Mouse (Mus musculus): ENCODE results near the gene Trpc6.

The Trpc6 gene

GRCm38 (mm10) chr9:8544041-8544794, at the start of gene Trpc6:
Gene Trpc6 (plus strand): TSS chr9:8544142.
- no peak for DNase-seq (ENCODE audit: low read depth)

- DNase-seq (ENCODE audit: low read depth) = no peak
These were observed 23.0 kb upstream of the Trpc6 start for GRCm38 (mm10) chr9:8520911-8521310.

GRCm38 (mm10) chr9:8533670-8534069, 10.3 kb upstream of the Trpc6 start:
- DNase-seq (ENCODE audit: low read depth) = no peak

GRCm38 (mm10) chr9:8545236-8545635, 1.3 kb downstream of the Trpc6 start:
- no peak for DNase-seq (ENCODE audit: low read depth)

GRCm38 (mm10) chr9:8558574-8558973, 14.6 kb downstream of the Trpc6 start:
- DNase-seq (ENCODE audit: low read depth) = no peak

- DNase-seq (ENCODE audit: low read depth) = no peak
These were observed 48.7 kb downstream of the Trpc6 start for GRCm38 (mm10) chr9:8592618-8593017.

GRCm38 (mm10) chr9:8597089-8597488, 53.1 kb downstream of the Trpc6 start:
- DNase-seq (ENCODE audit: low read depth) = no peak

GRCm38 (mm10) chr9:8606816-8607491, 63.0 kb downstream of the Trpc6 start:
- DNase-seq (ENCODE audit: low read depth) = no peak

- DNase-seq (ENCODE audit: low read depth) = no peak
These were observed 90.4 kb downstream of the Trpc6 start for GRCm38 (mm10) chr9:8634344-8634743.

- no peak for DNase-seq (ENCODE audit: low read depth)
These were observed 99.5 kb downstream of the Trpc6 start for GRCm38 (mm10) chr9:8643453-8643852.

- no peak for DNase-seq (ENCODE audit: low read depth)
These were observed 111.4 kb downstream of the Trpc6 start for GRCm38 (mm10) chr9:8655347-8655746.

GRCm38 (mm10) chr9:8672944-8673343, 129.0 kb downstream of the Trpc6 start:
- no peak for DNase-seq (ENCODE audit: low read depth)

- DNase-seq (ENCODE audit: low read depth) = no peak
These were observed 132.7 kb downstream of the Trpc6 start for GRCm38 (mm10) chr9:8676607-8677006.

- DNase-seq (ENCODE audit: low read depth) = no peak
These were observed 149.2 kb downstream of the Trpc6 start for GRCm38 (mm10) chr9:8693177-8693576.

- DNase-seq (ENCODE audit: low read depth) = peak; percentile 32
These were observed 156.7 kb downstream of the Trpc6 start for GRCm38 (mm10) chr9:8700669-8701068.

- DNase-seq (ENCODE audit: low read depth) = no peak
These were observed 159.6 kb downstream of the Trpc6 start for GRCm38 (mm10) chr9:8703516-8703915.

- DNase-seq (ENCODE audit: low read depth) = no peak
These were observed 160.0 kb downstream of the Trpc6 start for GRCm38 (mm10) chr9:8703956-8704355.

GRCm38 (mm10) chr9:8710052-8710739, 166.3 kb downstream of the Trpc6 start:
- no peak for DNase-seq (ENCODE audit: low read depth)

GRCm38 (mm10) chr9:8719017-8719416, 175.1 kb downstream of the Trpc6 start:
- no peak for DNase-seq (ENCODE audit: low read depth)

- no peak for DNase-seq (ENCODE audit: low read depth)
These were observed 185.1 kb downstream of the Trpc6 start for GRCm38 (mm10) chr9:8729056-8729455.

Measured in induced T-regulatory cell, adult 2 months (primary cell).